Mouse (Mus musculus): ENCODE data around the gene Ccdc106. TPM values are rescaled to one million over a fixed set of nuclear protein-coding genes. Genes with fewer than 3 reads are reported as not detected.

Ccdc106 gene
- total and polyA plus RNA-seq, 3 experiments: 0.52 to 0.81 TPM; not detected in 1

GRCm38 (mm10) chr7:5087886-5088285 lies 67.5 kb downstream of the Ccdc106 start:
- dilution Hi-C loops (cut with MboI; ENCODE audit: extremely low pct_ligation_motif_present, extremely low pct_unique_long_range_greater_than_20kb, low sequenced_read_pairs): no loop called here
- no peak overlapping the region for H3K9ac ChIP-seq (ENCODE audit: insufficient read depth, low read depth)
- DNase-seq (ENCODE audit: extremely low read depth): no peak
- H3K9me3 ChIP-seq (replicated peaks; ENCODE audit: low read length): no peaks in the 10 kb centered on the region
- peaks cover 7 to 41% of the 10 kb centered on the region in 2 experiments for H3K4me1 ChIP-seq (ENCODE audit: control insufficient read depth in 1 of 2, insufficient read depth in 2 of 2)
- peaks cover 81% of the 10 kb centered on the region for H3K79me2 ChIP-seq (replicated peaks; ENCODE audit: control insufficient read depth, extremely low read depth, insufficient read depth, poor library complexity, severe bottlenecking)
- in situ Hi-C loops (cut with MboI; ENCODE audit: low pct_ligation_motif_present, low pct_unique_long_range_greater_than_20kb, low sequenced_read_pairs): no loop called here
- no peak overlapping the region for H3K27ac ChIP-seq (ENCODE audit: insufficient read depth, low read depth)
- H3K4me3 ChIP-seq (replicated peaks in 1 of 3; ENCODE audit: low read depth in 2 of 3, low read length in 2 of 3, poor library complexity in 1 of 3): no peak overlapping the region
- H3K27me3 ChIP-seq (replicated peaks): no peaks in the 10 kb centered on the region
- TF ChIP-seq E2F4 (IDR thresholded peaks at IDR 0.05; ENCODE audit: insufficient replicate concordance, low read depth, low read length) (no peak), NELFE (IDR thresholded peaks at IDR 0.05; ENCODE audit: low read depth, low read length) (no peak), MXI1 (IDR thresholded peaks at IDR 0.05; ENCODE audit: low read depth, low read length) (no peak), CTCF (conservative IDR thresholded peaks at IDR 0.05 in 1 of 2, IDR thresholded peaks at IDR 0.05 in 1 of 2; ENCODE audit: low read depth in 2 of 2, low read length in 2 of 2) (no peak), ZNF384 (IDR thresholded peaks at IDR 0.05; ENCODE audit: low read depth, low read length) (no peak), MAX (IDR thresholded peaks at IDR 0.05; ENCODE audit: low read length) (no peak), MEF2A (IDR thresholded peaks at IDR 0.05; ENCODE audit: borderline replicate concordance, low read depth, low read length) (no peak), USF1 (IDR thresholded peaks at IDR 0.05; ENCODE audit: low read depth, low read length) (no peak), ZMIZ1 (IDR thresholded peaks at IDR 0.05; ENCODE audit: low read depth, low read length) (no peak), POLR2AphosphoS2 (IDR thresholded peaks at IDR 0.05; ENCODE audit: low read depth, low read length) (no peak), HCFC1 (IDR thresholded peaks at IDR 0.05; ENCODE audit: low read depth, low read length) (no peak), CHD2 (IDR thresholded peaks at IDR 0.05; ENCODE audit: low read length) (no peak), SMC3 (IDR thresholded peaks at IDR 0.05; ENCODE audit: low read depth, low read length) (no peak), SIN3A (IDR thresholded peaks at IDR 0.05; ENCODE audit: low read length) (no peak), GABPA (IDR thresholded peaks at IDR 0.05; ENCODE audit: insufficient replicate concordance, low read depth, low read length) (no peak), IRF4 (IDR thresholded peaks at IDR 0.05; ENCODE audit: low read depth, low read length) (no peak), ELF1 (IDR thresholded peaks at IDR 0.05; ENCODE audit: low read depth, low read length) (no peak), TCF12 (IDR thresholded peaks at IDR 0.05; ENCODE audit: low read depth, low read length) (no peak)
- no peak overlapping the region for H3K4me2 ChIP-seq (ENCODE audit: insufficient read depth, low read depth, poor library complexity, severe bottlenecking)
- H3K36me3 ChIP-seq (replicated peaks in 1 of 2; ENCODE audit: control insufficient read depth in 1 of 2, insufficient read depth in 1 of 2, low read length in 1 of 2): peaks cover 66 to 81% of the 10 kb centered on the region in 2 experiments

GRCm38 (mm10) chr7:5089853-5090252 lies 69.5 kb downstream of the Ccdc106 start:
- Histone ChIP-seq H3K36me3 (replicated peaks in 1 of 2; ENCODE audit: control insufficient read depth in 1 of 2, insufficient read depth in 1 of 2, low read length in 1 of 2) (peaks cover 85 to 97% of the 10 kb centered on the region in 2 experiments), H3K9me3 (replicated peaks; ENCODE audit: low read length) (no peaks in the 10 kb centered on the region), H3K27ac (ENCODE audit: insufficient read depth, low read depth) (no peak overlapping the region), H3K9ac (ENCODE audit: insufficient read depth, low read depth) (no peak overlapping the region), H3K79me2 (replicated peaks; ENCODE audit: control insufficient read depth, extremely low read depth, insufficient read depth, poor library complexity, severe bottlenecking) (peaks cover 72% of the 10 kb centered on the region), H3K4me1 (ENCODE audit: control insufficient read depth in 1 of 2, insufficient read depth in 2 of 2) (peaks cover 7 to 35% of the 10 kb centered on the region in 2 experiments), H3K4me2 (ENCODE audit: insufficient read depth, low read depth, poor library complexity, severe bottlenecking) (no peak overlapping the region), H3K4me3 (replicated peaks in 1 of 3; ENCODE audit: low read depth in 2 of 3, low read length in 2 of 3, poor library complexity in 1 of 3) (no peak overlapping the region), H3K27me3 (replicated peaks) (no peaks in the 10 kb centered on the region)
- in situ Hi-C loops (cut with MboI; ENCODE audit: low pct_ligation_motif_present, low pct_unique_long_range_greater_than_20kb, low sequenced_read_pairs): no loop called here
- dilution Hi-C loops (cut with MboI; ENCODE audit: extremely low pct_ligation_motif_present, extremely low pct_unique_long_range_greater_than_20kb, low sequenced_read_pairs): no loop called here
- DNase-seq (ENCODE audit: extremely low read depth): no peak
- TF ChIP-seq ZC3H11A (IDR thresholded peaks at IDR 0.05; ENCODE audit: low read depth, low read length) (no peak), MAX (IDR thresholded peaks at IDR 0.05; ENCODE audit: low read length) (no peak), TBP (conservative IDR thresholded peaks at IDR 0.05; ENCODE audit: low read depth, low read length) (no peak), BHLHE40 (IDR thresholded peaks at IDR 0.05; ENCODE audit: low read depth, low read length) (no peak), ETS1 (conservative IDR thresholded peaks at IDR 0.05; ENCODE audit: low read depth, low read length) (no peak), POLR2AphosphoS2 (IDR thresholded peaks at IDR 0.05; ENCODE audit: low read depth, low read length) (no peak), ELF1 (IDR thresholded peaks at IDR 0.05; ENCODE audit: low read depth, low read length) (no peak), RAD21 (IDR thresholded peaks at IDR 0.05; ENCODE audit: low read depth, low read length) (no peak), ZKSCAN1 (IDR thresholded peaks at IDR 0.05; ENCODE audit: borderline replicate concordance, low read depth, low read length) (no peak), JUND (conservative IDR thresholded peaks at IDR 0.05; ENCODE audit: low read depth, low read length) (no peak), SIN3A (IDR thresholded peaks at IDR 0.05; ENCODE audit: low read length) (no peak), EP300 (IDR thresholded peaks at IDR 0.05; ENCODE audit: low read length) (no peak), MAZ (IDR thresholded peaks at IDR 0.05; ENCODE audit: low read depth, low read length) (no peak)

All from CH12.LX (cell line).